Mouse (Mus musculus) T-helper 17 cell (primary cell): ENCODE results near the gene Hemk1.

Experiments
- in situ Hi-C, 2 experiments: fragments of 300-600 bp; cut with MboI, MseI; formaldehyde crosslinking; loops; 1 replicate in 1 of 2; 2 replicates in 1 of 2; pipeline ENCODE4 v1.15.1; 2025; ENCODE audit warnings: high pct_unique_total_duplicates in 2 of 2

Gene Hemk1

GRCm38 (mm10) chr9:107297059-107297458 is 41.1 kb downstream of the Hemk1 start:
- in situ Hi-C loops, result loop anchor here (5.0 to 10.0 kb wide), 2 partner anchors 35 to 58 kb away; no protein-coding TSS in a partner anchor

GRCm38 (mm10) chr9:107296501-107296965 is 41.6 kb downstream of the Hemk1 start:
- in situ Hi-C loops, result loop anchor here (5.0 to 10.0 kb wide), 2 partner anchors 36 to 58 kb away; no protein-coding TSS in a partner anchor

- in situ Hi-C loops, result loop anchor here (5.0 to 10.0 kb wide), 2 partner anchors 36 to 59 kb away; no protein-coding TSS in a partner anchor
Observed at GRCm38 (mm10) chr9:107296041-107296440, 42.1 kb downstream of the Hemk1 start.

- in situ Hi-C loops, result loop anchor here (5.0 to 10.0 kb wide), 2 partner anchors 36 to 59 kb away; no protein-coding TSS in a partner anchor
Observed at GRCm38 (mm10) chr9:107296016-107296040, 42.3 kb downstream of the Hemk1 start, which contains the start of gene Cish. Cish (plus strand) TSS chr9:107296026.

- in situ Hi-C loops, result loop anchor here (5.0 to 10.0 kb wide), 2 partner anchors 37 to 59 kb away; no protein-coding TSS in a partner anchor
Observed at GRCm38 (mm10) chr9:107295616-107296015, 42.5 kb downstream of the Hemk1 start.

GRCm38 (mm10) chr9:107294249-107294648 is 43.9 kb downstream of the Hemk1 start:
- in situ Hi-C loops, result loop anchor here (5.0 to 10.0 kb wide), 3 partner anchors 47 to 402 kb away; partner anchors contain the start of gene Manf (in 1 of the 2)

GRCm38 (mm10) chr9:107290897-107291296 is 47.3 kb downstream of the Hemk1 start:
- in situ Hi-C loops, result loop anchor here (5.0 to 10.0 kb wide), 3 partner anchors 44 to 399 kb away; partner anchors contain the start of gene Manf (in 1 of the 2)

GRCm38 (mm10) chr9:107289211-107290076 is 48.7 kb downstream of the Hemk1 start, which contains the start of gene Mapkapk3:
Mapkapk3 (minus strand) TSS chr9:107289877.
- in situ Hi-C loops, result loop anchor here (5.0 to 10.0 kb wide), 4 partner anchors 42 to 397 kb away; partner anchors contain the start of gene Manf (in 1 of the 2)

GRCm38 (mm10) chr9:107288711-107289110 is 49.4 kb downstream of the Hemk1 start:
- in situ Hi-C loops, result loop anchor here in 1 of 2 experiments (5.0 kb wide), 1 partner anchor 391 kb away; no protein-coding TSS in a partner anchor

GRCm38 (mm10) chr9:107288105-107288650 is 50.0 kb downstream of the Hemk1 start:
- in situ Hi-C loops, result loop anchor here in 1 of 2 experiments (5.0 kb wide), 1 partner anchor 391 kb away; no protein-coding TSS in a partner anchor

GRCm38 (mm10) chr9:107287294-107287693 is 50.9 kb downstream of the Hemk1 start:
- in situ Hi-C loops, result loop anchor here in 1 of 2 experiments (5.0 kb wide), 1 partner anchor 390 kb away; no protein-coding TSS in a partner anchor

- in situ Hi-C loops, result loop anchor here in 1 of 2 experiments (5.0 kb wide), 1 partner anchor 388 kb away; no protein-coding TSS in a partner anchor
Observed at GRCm38 (mm10) chr9:107285009-107285408, 53.1 kb downstream of the Hemk1 start.

- in situ Hi-C loops, result no loop called here
Observed at GRCm38 (mm10) chr9:107282951-107283350, 55.2 kb downstream of the Hemk1 start.

- in situ Hi-C loops, result no loop called here
Observed at GRCm38 (mm10) chr9:107281241-107281987, 56.7 kb downstream of the Hemk1 start.

GRCm38 (mm10) chr9:107280322-107281027 is 57.7 kb downstream of the Hemk1 start:
- in situ Hi-C loops, result no loop called here

- in situ Hi-C loops, result no loop called here
Observed at GRCm38 (mm10) chr9:107279378-107280321, 58.5 kb downstream of the Hemk1 start.

GRCm38 (mm10) chr9:107278527-107279377 is 59.4 kb downstream of the Hemk1 start:
- in situ Hi-C loops, result no loop called here

- in situ Hi-C loops, result no loop called here
Observed at GRCm38 (mm10) chr9:107278126-107278525, 60.0 kb downstream of the Hemk1 start.

GRCm38 (mm10) chr9:107277603-107278002 is 60.5 kb downstream of the Hemk1 start:
- in situ Hi-C loops, result no loop called here
